8 mouse cellular contexts compared by ENCODE assay signal in the genomic region with DNA sequence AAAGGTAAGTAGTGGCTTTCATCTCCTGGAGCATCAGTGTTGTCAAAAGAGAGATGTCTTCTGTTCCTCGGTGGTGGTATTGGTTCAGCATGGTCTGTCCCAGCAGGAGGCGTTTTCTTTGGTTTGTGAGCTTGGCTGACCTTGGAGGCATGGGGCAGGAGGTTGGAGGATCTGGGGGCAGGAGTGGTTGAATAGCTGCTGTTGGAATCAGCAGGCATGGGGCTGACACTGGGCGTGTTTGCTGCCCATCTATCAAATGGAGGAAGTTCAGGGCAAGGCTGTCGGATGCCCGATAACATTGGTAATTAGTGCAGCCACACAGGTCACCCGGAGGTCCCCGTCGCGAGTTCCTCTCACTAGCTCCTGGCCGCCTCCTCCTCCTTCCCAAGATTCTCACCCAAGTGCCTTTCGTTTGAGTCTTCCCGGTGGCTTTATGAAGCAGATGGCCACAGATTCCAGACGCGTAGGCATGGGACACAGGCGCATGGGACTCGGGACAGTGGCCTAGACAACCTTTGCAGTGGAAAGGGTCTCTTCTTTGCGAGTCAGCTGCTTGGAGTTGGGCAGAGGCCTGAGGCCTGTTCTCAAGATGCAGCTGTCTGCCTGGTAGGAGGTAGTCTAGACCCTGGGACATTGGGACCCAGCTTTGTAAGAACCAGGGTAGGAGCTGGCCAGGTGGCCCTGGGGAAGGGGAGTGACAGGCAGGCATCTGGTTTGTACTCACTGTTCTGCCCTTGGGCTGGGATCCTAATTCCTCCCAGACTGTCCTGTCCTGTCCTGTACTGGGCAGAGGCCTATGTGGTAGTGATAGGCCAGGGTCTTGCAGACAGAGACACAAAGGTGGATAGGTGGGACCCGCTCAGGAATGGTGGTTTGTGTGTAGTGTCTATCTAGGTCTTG. TPM values are rescaled to one million over a fixed set of nuclear protein-coding genes. Genes with fewer than 3 reads are reported as not detected.
A peak's percentile ranks its signal among the peaks of the same experiment; 100 is the strongest.
DNase-seq lines count a peak whose midpoint lies in the region; ATAC-seq lines count a peak whose summit lies in the region.

No protein-coding gene starts in this region.

- H3K4me1 ChIP-seq in embryonic facial prominence, embryonic 11.5 days (ENCODE audit: control insufficient read depth, insufficient read depth, low read length): peaks cover 30% of the 10 kb centered on the region
- peaks cover 83% of the 10 kb centered on the region for H3K4me1 ChIP-seq in hindbrain, embryonic 12.5 days
- peaks cover 86% of the 10 kb centered on the region for H3K4me1 ChIP-seq in limb, embryonic 15.5 days
- H3K4me1 ChIP-seq in stomach, embryonic 14.5 days (ENCODE audit: control insufficient read depth, insufficient read depth, low read length): peaks cover 69% of the 10 kb centered on the region

- H3K27ac ChIP-seq in embryonic facial prominence, embryonic 11.5 days (replicated peaks; ENCODE audit: low read depth, low read length): no peak overlapping the region
- no peak overlapping the region for H3K27ac ChIP-seq in hindbrain, embryonic 12.5 days
- no peak overlapping the region for H3K27ac ChIP-seq in limb, embryonic 15.5 days
- no peak overlapping the region for H3K27ac ChIP-seq in stomach, embryonic 14.5 days (ENCODE audit: low read length)

- no peaks in the 10 kb centered on the region; the same call in 1 of the 2 replicates for H3K27me3 ChIP-seq in embryonic facial prominence, embryonic 11.5 days (ENCODE audit: control insufficient read depth, insufficient read depth, low read length)
- H3K27me3 ChIP-seq in hindbrain, embryonic 12.5 days: peaks cover 30% of the 10 kb centered on the region
- 0 out of 2 replicates have a peak, but pooled peaks cover 8% of the 10 kb centered on the region for H3K27me3 ChIP-seq in limb, embryonic 15.5 days
- H3K27me3 ChIP-seq in stomach, embryonic 14.5 days (ENCODE audit: control insufficient read depth, insufficient read depth, low read length): no peaks in the 10 kb centered on the region

- peak overlapping the region; percentile 62 for H3K9ac ChIP-seq in embryonic facial prominence, embryonic 11.5 days (replicated peaks; ENCODE audit: low read length)
- H3K9ac ChIP-seq in hindbrain, embryonic 12.5 days: peak overlapping the region; percentile 80
- peak overlapping the region; percentile 67; the same call in 1 of the 2 replicates for H3K9ac ChIP-seq in limb, embryonic 15.5 days
- peak overlapping the region; percentile 19; the same call in 1 of the 2 replicates for H3K9ac ChIP-seq in stomach, embryonic 14.5 days (replicated peaks; ENCODE audit: low read depth, low read length)

- H3K4me2 ChIP-seq in embryonic facial prominence, embryonic 11.5 days (ENCODE audit: low read depth, low read length): peak overlapping the region; percentile 99
- peak overlapping the region; percentile 98 for H3K4me2 ChIP-seq in hindbrain, embryonic 12.5 days (replicated peaks)
- peak overlapping the region; percentile 95 for H3K4me2 ChIP-seq in limb, embryonic 15.5 days
- peak overlapping the region; percentile 96 for H3K4me2 ChIP-seq in stomach, embryonic 14.5 days (replicated peaks; ENCODE audit: low read depth, low read length)

- ATAC-seq in embryonic facial prominence, embryonic 11.5 days (replicated peaks; ENCODE audit: insufficient number of reproducible peaks, low FRiP score, low TSS enrichment, low read depth): no peak
- ATAC-seq in hindbrain, embryonic 12.5 days (ENCODE audit: low FRiP score): no peak
- no peak for ATAC-seq in limb, embryonic 15.5 days (ENCODE audit: insufficient number of reproducible peaks, low FRiP score, low TSS enrichment, low read depth)
- no peak for ATAC-seq in stomach, embryonic 14.5 days (ENCODE audit: insufficient number of reproducible peaks, insufficient read depth, low FRiP score, low read depth)
- no peak for ATAC-seq in activated CD4-positive, CD25-positive, alpha-beta regulatory T cell, adult 4 months

- H3K4me3 ChIP-seq in embryonic facial prominence, embryonic 11.5 days (ENCODE audit: low read depth, low read length): peak overlapping the region; percentile 72
- H3K4me3 ChIP-seq in hindbrain, embryonic 12.5 days: peak overlapping the region; percentile 64
- peak overlapping the region; percentile 69 for H3K4me3 ChIP-seq in limb, embryonic 15.5 days
- peak overlapping the region; percentile 65 for H3K4me3 ChIP-seq in stomach, embryonic 14.5 days (ENCODE audit: low read depth, low read length)

- DNase-seq in adrenal gland, postnatal 14 days: peak; percentile 61
- no peak for DNase-seq in embryonic facial prominence, embryonic 11.5 days (ENCODE audit: low spot score)
- no peak for DNase-seq in right cerebral cortex, adult 18-20 months
- no peak for DNase-seq in gastrocnemius, adult 8-10 months (ENCODE audit: low spot score in 2 of 2)

- no peaks in the 10 kb centered on the region for H3K9me3 ChIP-seq in embryonic facial prominence, embryonic 11.5 days (replicated peaks; ENCODE audit: control insufficient read depth, low read length)
- H3K9me3 ChIP-seq in hindbrain, embryonic 12.5 days (replicated peaks): no peaks in the 10 kb centered on the region
- H3K9me3 ChIP-seq in limb, embryonic 15.5 days: no peaks in the 10 kb centered on the region
- no peaks in the 10 kb centered on the region for H3K9me3 ChIP-seq in stomach, embryonic 14.5 days (ENCODE audit: control insufficient read depth, low read depth, low read length)

- WGBS in embryonic facial prominence, embryonic 11.5 days: 23% methylated on average over 18 of the region's 18 CpGs
- 15% methylated on average over 18 of the region's 18 CpGs for WGBS in hindbrain, embryonic 12.5 days
- WGBS in limb, embryonic 15.5 days: 24% methylated on average over 18 of the region's 18 CpGs
- 25% methylated on average over 18 of the region's 18 CpGs for WGBS in stomach, embryonic 14.5 days

- no peaks in the 10 kb centered on the region for H3K36me3 ChIP-seq in embryonic facial prominence, embryonic 11.5 days (replicated peaks; ENCODE audit: control insufficient read depth, insufficient read depth, low read depth, low read length)
- no peaks in the 10 kb centered on the region for H3K36me3 ChIP-seq in hindbrain, embryonic 12.5 days
- 0 out of 2 replicates have a peak, but pooled peaks cover 6% of the 10 kb centered on the region for H3K36me3 ChIP-seq in limb, embryonic 15.5 days
- no peaks in the 10 kb centered on the region for H3K36me3 ChIP-seq in stomach, embryonic 14.5 days (ENCODE audit: control insufficient read depth, insufficient read depth, low read length)

RNA-seq across cellular contexts. Expression of a gene that starts 2.7 kb away (rescaled TPM):
- total RNA-seq in adrenal gland, postnatal 14 days (2021): 29.9 and 33.9 TPM in 2 replicates
- 7.5 and 8.1 TPM in 2 replicates for polyA plus RNA-seq in embryonic facial prominence, embryonic 11.5 days (2014; fragmentation: Nextera tagmentation; extraction: Ambion mirVana)
- polyA plus RNA-seq in hindbrain, embryonic 12.5 days (2016; fragmentation: Nextera tagmentation; extraction: Ambion mirVana): 22.4 and 24.0 TPM in 2 replicates
- 6.8 and 7.3 TPM in 2 replicates for polyA plus RNA-seq in limb, embryonic 15.5 days (2015; fragmentation: Nextera tagmentation; extraction: Ambion mirVana)
- 11.1 and 11.6 TPM in 2 replicates for polyA plus RNA-seq in stomach, embryonic 14.5 days (2014; fragmentation: Nextera tagmentation; extraction: Ambion mirVana)
- polyA plus RNA-seq in activated CD4-positive, CD25-positive, alpha-beta regulatory T cell, adult 4 months (2017; shearing (Covaris generic)): 1 to 10 TPM; 2.9 to 4.1 TPM
- total RNA-seq in gastrocnemius, adult 8-10 months (2022): 10 to 100 TPM; 32.6 to 36.2 (median 34.6) TPM

RNA-seq across cellular contexts. Expression of a gene that starts 53.7 kb away (rescaled TPM):
- 1.0 and 1.1 TPM in 2 replicates for total RNA-seq in adrenal gland, postnatal 14 days (2021)
- 1.4 and 1.5 TPM in 2 replicates for polyA plus RNA-seq in embryonic facial prominence, embryonic 11.5 days (2014; fragmentation: Nextera tagmentation; extraction: Ambion mirVana)
- polyA plus RNA-seq in hindbrain, embryonic 12.5 days (2016; fragmentation: Nextera tagmentation; extraction: Ambion mirVana): 1.6 and 3.0 TPM in 2 replicates
- not detected in 2 replicates for polyA plus RNA-seq in limb, embryonic 15.5 days (2015; fragmentation: Nextera tagmentation; extraction: Ambion mirVana)
- polyA plus RNA-seq in stomach, embryonic 14.5 days (2014; fragmentation: Nextera tagmentation; extraction: Ambion mirVana): 1.2 and 2.0 TPM in 2 replicates
- not detected for polyA plus RNA-seq in activated CD4-positive, CD25-positive, alpha-beta regulatory T cell, adult 4 months (2017; shearing (Covaris generic))
- not detected for total RNA-seq in gastrocnemius, adult 8-10 months (2022)

Comparison
In these comparisons a context has a peak if more than half of its experiments do, and no peak if none do; other contexts are left out.
1. H3K9ac ChIP-seq: peak in every context shown above with its lines; median percentile 80 in hindbrain, embryonic 12.5 days; 67 in limb, embryonic 15.5 days; 62 in embryonic facial prominence, embryonic 11.5 days; 19 in stomach, embryonic 14.5 days.